Mouse (Mus musculus) cortical plate, adult 2 months (tissue): ENCODE data around the gene Nkain4. TPM values are rescaled to one million over a fixed set of nuclear protein-coding genes. Genes with fewer than 3 reads are reported as not detected.
A peak's percentile ranks its signal among the peaks of the same experiment; 100 is the strongest.

Experiments used
- H3K27ac ChIP-seq: fragments of 200-500 bp; 2 replicates; pipeline ENCODE4 v1.5.1; 2012; ENCODE audit warnings: low read length, control low read depth, inconsistent platforms; ENCODE audit not compliant: insufficient read depth
- H3K4me1 ChIP-seq: fragments of 200-500 bp; 2 replicates; pipeline ENCODE4 v1.6.1; 2011; ENCODE audit warnings: low read length; ENCODE audit not compliant: control insufficient read depth, insufficient read depth
- H3K4me3 ChIP-seq: fragments of 200-500 bp; 2 replicates; pipeline ENCODE4 v1.5.1; 2011; ENCODE audit warnings: mild to moderate bottlenecking, low read length, control low read depth; ENCODE audit not compliant: insufficient read depth
- CTCF ChIP-seq: fragments of 200-500 bp; IDR thresholded peaks from 2 replicates; pipeline ENCODE4 v1.5.1; 2011; ENCODE audit warnings: mild to moderate bottlenecking, control low read depth, low read length; ENCODE audit not compliant: insufficient read depth; ENCODE audit errors: extremely low read depth
- POLR2A ChIP-seq: fragments of 200-500 bp; IDR thresholded peaks from 2 replicates; pipeline ENCODE4 v1.6.1; 2011; ENCODE audit warnings: mild to moderate bottlenecking, low read length, control low read depth; ENCODE audit not compliant: insufficient read depth; ENCODE audit errors: extremely low read depth
- polyA plus RNA-seq: library from polyadenylated mRNA; depleted of rRNA; stranded (reverse); fragments of >200 nt; gene quantifications from 2 replicates; pipeline ENCODE4 v1.2.3, GENCODE M21; 2012; rRNA removed

The Nkain4 gene
- polyA plus RNA-seq, 1 experiment = 99.6 TPM

DNA sequence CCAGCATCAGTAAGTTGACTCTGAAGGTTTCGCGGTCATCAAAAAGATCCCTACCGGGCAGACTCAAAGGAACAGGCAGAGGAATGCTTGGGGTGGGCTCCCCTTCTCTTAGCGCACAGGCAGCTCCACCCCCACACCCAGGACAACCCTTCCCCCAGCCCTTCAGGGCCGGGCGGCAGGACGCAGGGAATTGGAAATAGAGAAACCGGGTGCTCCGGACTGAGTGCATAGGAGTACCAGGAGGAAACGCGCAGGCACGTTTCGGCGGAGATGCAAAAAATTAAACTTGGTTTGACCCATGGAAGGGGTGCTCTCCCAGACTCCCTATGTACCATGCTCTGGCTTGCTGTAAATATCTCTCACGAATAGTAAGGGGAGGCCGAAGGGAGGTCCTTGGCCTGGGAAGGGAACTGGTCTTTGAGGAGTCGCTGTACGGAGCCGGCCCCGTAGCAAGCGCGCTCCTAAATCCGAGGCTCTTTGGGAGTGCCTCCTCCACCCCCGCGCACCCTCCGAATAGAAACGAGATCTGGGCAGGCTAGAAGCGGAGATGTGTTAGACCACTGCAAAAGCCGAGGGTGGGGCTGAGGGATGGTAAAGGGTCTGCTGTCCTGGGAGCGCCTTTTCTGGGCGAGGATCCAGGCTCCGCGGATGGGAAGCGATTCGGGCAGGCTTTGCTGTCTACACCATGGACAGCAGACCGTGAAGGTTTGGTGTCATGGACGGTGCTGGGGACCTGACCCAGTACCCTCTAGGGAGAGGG, 63.2 kb downstream of the Nkain4 start:
- TF ChIP-seq POLR2A (peak; percentile 51; the same call in 1 of the 2 replicates), CTCF (no peak)
- H3K4me3 ChIP-seq = peak overlapping the region; percentile 78
- peaks cover 4% of the 10 kb centered on the region for H3K4me1 ChIP-seq
- H3K27ac ChIP-seq = peak overlapping the region; percentile 95

DNA sequence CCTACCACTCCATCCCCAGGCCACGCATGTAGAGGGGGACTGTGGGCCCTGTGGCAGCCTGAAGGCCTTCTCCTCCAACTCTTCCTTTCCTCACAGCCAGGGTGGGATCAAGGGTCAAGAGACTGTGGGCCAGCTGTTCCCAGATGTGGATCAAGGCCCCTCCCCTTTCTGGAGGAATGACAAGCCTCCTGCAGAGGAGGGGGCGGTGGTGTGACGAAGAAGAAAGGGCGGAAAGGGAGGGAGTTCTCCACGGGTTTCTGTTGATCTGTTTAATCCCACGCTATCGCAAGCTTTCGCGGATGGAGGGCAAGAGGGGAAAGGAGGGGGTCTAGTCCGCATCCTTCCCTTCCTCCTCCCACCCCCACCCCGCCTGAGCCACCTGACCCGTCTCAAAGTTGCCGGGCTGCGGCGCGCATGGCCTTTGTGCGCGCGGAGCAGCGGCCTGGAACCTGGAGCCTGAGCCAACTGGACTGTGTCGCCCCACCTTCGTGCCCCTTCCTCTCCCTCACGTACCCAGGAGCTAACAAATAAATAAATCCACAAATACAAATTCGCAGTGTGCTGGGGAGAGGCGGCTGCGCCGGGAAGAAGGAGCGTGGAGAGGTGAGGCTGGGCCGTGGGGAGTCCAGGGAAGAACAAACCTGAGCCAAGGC, 64.0 kb downstream of the Nkain4 start:
- Histone ChIP-seq H3K4me3 (peak overlapping the region; percentile 78), H3K27ac (peak overlapping the region; percentile 95), H3K4me1 (peaks cover 3% of the 10 kb centered on the region)
- no peak for TF ChIP-seq POLR2A
- no peak for TF ChIP-seq CTCF

DNA sequence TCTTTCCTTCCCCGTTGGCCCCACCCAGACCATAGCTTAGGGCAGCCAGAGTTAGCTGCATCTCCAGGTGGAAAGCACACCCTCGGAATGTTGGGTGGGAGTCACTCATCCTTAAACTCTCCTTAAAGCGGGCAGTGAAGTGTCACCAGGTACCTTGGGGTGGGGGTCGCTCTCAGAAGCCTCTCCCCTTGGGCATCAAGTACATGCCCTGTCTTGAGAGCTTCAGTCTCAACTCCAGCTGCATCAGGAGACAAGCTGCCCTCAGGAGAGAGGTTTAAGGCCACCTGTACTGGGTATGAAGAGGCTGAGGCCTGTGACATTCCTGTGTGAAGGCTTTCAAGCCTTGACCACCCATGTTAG, 64.6 kb downstream of the Nkain4 start:
- TF ChIP-seq POLR2A (no peak), CTCF (no peak)
- peak overlapping the region; percentile 78; the same call in 1 of the 2 replicates for H3K4me3 ChIP-seq
- peaks cover 1% of the 10 kb centered on the region; the same call in 1 of the 2 replicates for H3K4me1 ChIP-seq
- H3K27ac ChIP-seq = 0 out of 2 replicates have a peak overlapping the region, but pooled peaks have one; percentile 11

DNA sequence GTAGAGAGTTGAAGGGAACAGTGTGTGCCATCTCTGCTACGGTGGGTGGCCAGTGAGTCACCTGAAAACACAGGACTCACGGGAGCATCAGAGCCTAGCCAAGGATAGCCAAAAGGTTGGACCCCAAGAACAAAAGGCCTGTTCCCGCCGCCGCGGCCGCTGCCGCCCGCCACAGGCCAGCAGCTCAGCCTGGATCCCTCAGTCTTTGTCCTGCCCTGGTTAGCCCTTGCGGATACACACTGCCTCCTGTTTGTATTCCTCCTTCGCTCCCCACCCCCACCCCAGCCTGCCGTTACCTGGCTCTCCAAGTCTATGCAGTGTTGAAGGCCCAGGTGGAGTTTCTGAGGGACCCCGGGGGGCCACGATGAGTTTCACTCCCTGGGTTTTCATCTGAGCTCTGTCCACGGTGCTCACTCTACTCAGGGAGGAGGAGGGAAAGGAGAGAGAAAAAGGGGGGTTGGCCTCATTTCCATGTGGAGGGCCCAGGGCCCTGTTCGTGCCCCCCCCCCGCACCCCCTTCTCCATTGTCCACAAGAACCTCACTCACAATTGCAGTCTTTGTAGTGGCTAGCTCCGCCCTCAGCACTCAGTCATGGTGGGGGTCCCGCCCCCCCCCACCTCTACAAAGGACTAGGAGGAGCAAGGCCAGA, 65.1 kb downstream of the Nkain4 start:
- Histone ChIP-seq H3K27ac (no peak overlapping the region), H3K4me3 (no peak overlapping the region), H3K4me1 (peaks cover 1% of the 10 kb centered on the region; the same call in 1 of the 2 replicates)
- TF ChIP-seq CTCF (no peak), POLR2A (no peak)

DNA sequence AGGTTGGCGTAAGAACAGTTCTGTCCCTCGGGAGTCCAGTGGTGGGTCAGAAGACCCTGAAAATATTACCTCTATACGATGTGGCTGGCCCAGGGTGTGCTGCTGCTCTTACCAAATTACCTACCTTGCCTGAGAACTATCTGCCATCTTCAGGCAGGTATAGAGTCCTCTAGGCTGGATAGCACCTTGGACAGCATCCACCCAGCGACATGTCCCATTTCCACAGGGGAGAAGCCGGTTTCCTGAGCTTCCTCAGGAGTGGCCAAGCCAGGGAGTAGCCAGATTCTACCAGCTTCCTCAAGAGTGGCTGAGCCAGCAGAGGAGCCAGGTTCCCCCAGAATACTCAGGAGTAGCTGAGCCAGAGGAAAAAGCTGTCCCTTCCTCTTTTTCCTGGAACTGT, 69.2 kb downstream of the Nkain4 start:
- no peak overlapping the region for H3K27ac ChIP-seq
- no peak for TF ChIP-seq CTCF
- TF ChIP-seq POLR2A = no peak
- no peak overlapping the region for H3K4me3 ChIP-seq
- H3K4me1 ChIP-seq = peaks cover 1% of the 10 kb centered on the region; the same call in 1 of the 2 replicates

Other genes with a start within 250 kb of the Nkain4 start
- gene Dido1, start 244.7 kb downstream of the Nkain4 start, polyA plus RNA-seq = 28.1 and 32.9 TPM in 2 replicates
- 57.5 and 60.4 TPM in 2 replicates for gene Gid8, start 244.6 kb downstream of the Nkain4 start, polyA plus RNA-seq
- 1.0 and 1.3 TPM in 2 replicates for gene Slc17a9, start 229.4 kb downstream of the Nkain4 start, polyA plus RNA-seq
- gene Bhlhe23, start 177.8 kb downstream of the Nkain4 start, polyA plus RNA-seq = 0.08 TPM in 1 of 2 replicates, not detected in the other
- gene Ythdf1, start 33.8 kb downstream of the Nkain4 start, polyA plus RNA-seq = 45.2 and 49.1 TPM in 2 replicates
- gene Birc7, start 25.7 kb downstream of the Nkain4 start, polyA plus RNA-seq = 0.23 and 0.32 TPM in 2 replicates
- gene Arfgap1, start 12.5 kb upstream of the Nkain4 start, polyA plus RNA-seq = 146 and 163 TPM in 2 replicates
- gene Col20a1, start 31.8 kb upstream of the Nkain4 start, polyA plus RNA-seq = 2.8 and 3.1 TPM in 2 replicates
- 17.6 and 17.7 TPM in 2 replicates for gene Chrna4, start 88.8 kb upstream of the Nkain4 start, polyA plus RNA-seq
- 171 and 180 TPM in 2 replicates for gene Kcnq2, start 180.6 kb upstream of the Nkain4 start, polyA plus RNA-seq
- gene Eef1a2, start 202.3 kb upstream of the Nkain4 start, polyA plus RNA-seq = 1,125 and 1,195 TPM in 2 replicates
- gene Ppdpf, start 232.5 kb upstream of the Nkain4 start, polyA plus RNA-seq = 115 and 128 TPM in 2 replicates
- 0.04 and 0.10 TPM in 2 replicates for gene Ptk6, start 248.1 kb upstream of the Nkain4 start, polyA plus RNA-seq